In the genomic region with DNA sequence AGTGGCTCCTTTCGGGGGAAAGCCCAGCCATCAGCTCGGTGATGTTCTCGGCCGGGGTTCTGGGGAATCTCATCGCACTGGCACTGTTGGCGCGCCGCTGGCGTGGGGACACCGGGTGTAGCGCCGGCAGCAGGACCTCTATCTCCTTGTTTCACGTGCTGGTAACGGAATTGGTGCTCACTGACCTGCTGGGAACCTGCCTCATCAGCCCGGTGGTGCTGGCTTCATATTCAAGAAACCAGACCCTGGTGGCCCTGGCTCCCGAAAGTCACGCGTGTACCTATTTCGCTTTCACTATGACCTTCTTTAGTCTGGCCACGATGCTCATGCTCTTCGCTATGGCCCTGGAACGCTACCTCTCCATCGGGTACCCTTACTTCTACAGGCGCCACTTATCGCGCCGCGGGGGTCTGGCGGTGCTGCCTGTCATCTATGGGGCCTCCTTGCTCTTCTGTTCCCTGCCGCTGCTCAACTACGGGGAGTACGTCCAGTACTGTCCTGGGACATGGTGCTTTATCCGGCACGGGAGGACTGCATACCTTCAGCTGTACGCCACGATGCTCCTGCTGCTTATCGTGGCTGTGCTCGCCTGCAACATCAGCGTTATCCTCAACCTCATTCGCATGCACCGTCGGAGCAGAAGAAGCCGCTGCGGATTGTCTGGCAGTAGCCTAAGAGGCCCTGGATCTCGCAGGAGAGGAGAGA, we compare ENCODE assay signal across 8 mouse cellular contexts. TPM values are rescaled to one million over a fixed set of nuclear protein-coding genes. Genes with fewer than 3 reads are reported as not detected.
DNase-seq lines count a peak whose midpoint lies in the region; ATAC-seq and TF ChIP-seq lines count a peak whose summit lies in the region.

No protein-coding gene starts in this region.

- 1% methylated on average over 45 of the region's 45 CpGs for WGBS in thymus, adult 2 months
- 1% methylated on average over 45 of the region's 45 CpGs for WGBS in heart, embryonic 14.5 days
- 2% methylated on average over 45 of the region's 45 CpGs for WGBS in limb, embryonic 13.5 days

- peak; percentile 19 for DNase-seq in gastrocnemius, adult 2 months
- DNase-seq in gastrocnemius, adult 8-10 months (ENCODE audit: low spot score in 2 of 2) = no peak
- DNase-seq in thymus, adult 2 months = peak; percentile 33
- DNase-seq in thymus, postnatal 0 days (ENCODE audit: low spot score) = no peak
- peak; percentile 52 for DNase-seq in neural tube, embryonic 10.5 days (ENCODE audit: extremely low spot score, low spot score)
- DNase-seq in left cerebral cortex, adult 9 months (ENCODE audit: low spot score in 2 of 2) = no peak

- TF ChIP-seq POLR2A in thymus, adult 2 months (IDR thresholded peaks at IDR 0.05; ENCODE audit: control insufficient read depth, extremely low read depth, insufficient read depth, low read length, poor library complexity) = no peak

- no peak for TF ChIP-seq CTCF in gastrocnemius, adult 2 months (IDR thresholded peaks at IDR 0.05)
- TF ChIP-seq CTCF in thymus, adult 2 months (IDR thresholded peaks at IDR 0.05; ENCODE audit: borderline replicate concordance, control insufficient read depth, extremely low read depth, insufficient read depth, low read length, poor library complexity) = no peak

- H3K27me3 ChIP-seq in thymus, adult 2 months (ENCODE audit: control insufficient read depth, insufficient read depth, low read length) = no peaks in the 10 kb centered on the region
- peaks cover 24% of the 10 kb centered on the region for H3K27me3 ChIP-seq in heart, embryonic 14.5 days (ENCODE audit: control insufficient read depth, insufficient read depth, low read length)
- peaks cover 29% of the 10 kb centered on the region for H3K27me3 ChIP-seq in limb, embryonic 13.5 days

- H3K36me3 ChIP-seq in thymus, adult 2 months (ENCODE audit: control insufficient read depth, insufficient read depth, low read length) = no peaks in the 10 kb centered on the region
- no peaks in the 10 kb centered on the region for H3K36me3 ChIP-seq in heart, embryonic 14.5 days (ENCODE audit: control insufficient read depth, insufficient read depth, low read length)
- no peaks in the 10 kb centered on the region for H3K36me3 ChIP-seq in limb, embryonic 13.5 days

- H3K9me3 ChIP-seq in heart, embryonic 14.5 days (ENCODE audit: control insufficient read depth, low read length) = no peaks in the 10 kb centered on the region
- no peaks in the 10 kb centered on the region for H3K9me3 ChIP-seq in limb, embryonic 13.5 days

- intact Hi-C loops in gastrocnemius, adult 2 months (cut with DNase I) = loop anchor here (10.0 kb wide), 1 partner anchor 154 kb away; no protein-coding TSS in a partner anchor

- peak overlapping the region; percentile 46 for H3K27ac ChIP-seq in gastrocnemius, adult 2 months
- no peak overlapping the region for H3K27ac ChIP-seq in thymus, adult 2 months (ENCODE audit: control insufficient read depth, insufficient read depth, low read length)
- no peak overlapping the region for H3K27ac ChIP-seq in heart, embryonic 14.5 days (replicated peaks in 1 of 2; ENCODE audit: control insufficient read depth in 1 of 2, insufficient read depth in 1 of 2, low read depth in 2 of 2, low read length in 2 of 2)
- no peak overlapping the region for H3K27ac ChIP-seq in limb, embryonic 13.5 days

- H3K4me3 ChIP-seq in gastrocnemius, adult 2 months = peak overlapping the region; percentile 73
- peak overlapping the region; percentile 53 for H3K4me3 ChIP-seq in thymus, adult 2 months (ENCODE audit: control insufficient read depth, insufficient read depth, low read length)
- peak overlapping the region; percentile 42 to 48 for H3K4me3 ChIP-seq in heart, embryonic 14.5 days (ENCODE audit: control insufficient read depth in 1 of 2, insufficient read depth in 1 of 2, low read depth in 1 of 2, low read length in 2 of 2)
- H3K4me3 ChIP-seq in limb, embryonic 13.5 days = peak overlapping the region; percentile 49

- H3K4me2 ChIP-seq in heart, embryonic 14.5 days (ENCODE audit: low read length) = peak overlapping the region; percentile 91
- H3K4me2 ChIP-seq in limb, embryonic 13.5 days (replicated peaks) = peak overlapping the region; percentile 89

- peaks cover 16% of the 10 kb centered on the region for H3K4me1 ChIP-seq in thymus, adult 2 months (replicated peaks; ENCODE audit: control insufficient read depth, insufficient read depth, low read length)
- peaks cover 3 to 5% of the 10 kb centered on the region in 2 experiments; a peak in 1 of 4 replicates for H3K4me1 ChIP-seq in heart, embryonic 14.5 days (ENCODE audit: control insufficient read depth in 2 of 2, insufficient read depth in 2 of 2, low read length in 2 of 2)
- peaks cover 14% of the 10 kb centered on the region for H3K4me1 ChIP-seq in limb, embryonic 13.5 days

- ATAC-seq in heart, embryonic 14.5 days (ENCODE audit: insufficient number of reproducible peaks, insufficient read depth, low FRiP score, low read depth) = no peak; the same call in 1 of the 2 replicates
- ATAC-seq in limb, embryonic 13.5 days (ENCODE audit: low FRiP score, low read depth) = peak; percentile 3; the same call in 1 of the 2 replicates

- peak overlapping the region; percentile 41 for H3K9ac ChIP-seq in heart, embryonic 14.5 days (ENCODE audit: low read length)
- H3K9ac ChIP-seq in limb, embryonic 13.5 days = peak overlapping the region; percentile 53

RNA-seq across cellular contexts. Expression of gene Ptger2, which starts 1.2 kb away (rescaled TPM):
- under 1 TPM in 1 of 2 experiments, not detected in 1; 0.17 TPM for total RNA-seq in gastrocnemius, adult 2 months (2021)
- under 1 TPM in 2 of 4 experiments, not detected in 2; 0.07 to 0.19 TPM for total RNA-seq in gastrocnemius, adult 8-10 months (2022)
- polyA plus RNA-seq in thymus, adult 2 months (2012; rRNA removed) = 1.9 and 2.1 TPM in 2 replicates
- polyA plus RNA-seq in thymus, postnatal 0 days (2015; fragmentation: Nextera tagmentation; extraction: Ambion mirVana) = 0.58 and 0.79 TPM in 2 replicates
- 0.07 TPM in 1 of 2 replicates, not detected in the other for polyA plus RNA-seq in heart, embryonic 14.5 days (2014; fragmentation: Nextera tagmentation; extraction: Ambion mirVana)
- 0.54 and 0.55 TPM in 2 replicates for polyA plus RNA-seq in limb, embryonic 13.5 days (2015; fragmentation: Nextera tagmentation; extraction: Ambion mirVana)

Comparison
In these comparisons a context has a peak if more than half of its experiments do, and no peak if none do; other contexts are left out.
1. DNase-seq: peak in gastrocnemius, adult 2 months (single experiment), thymus, adult 2 months (single experiment) and neural tube, embryonic 10.5 days (single experiment); none in gastrocnemius, adult 8-10 months (0 of 2), thymus, postnatal 0 days (single experiment) and left cerebral cortex, adult 9 months (0 of 2).
2. Peak in every context shown above with its lines, with median percentiles within 50 percentile points of each other: H3K4me3 ChIP-seq.